Mouse (Mus musculus) ES-E14 (cell line): ENCODE measurements around the gene Kctd17.

Experiments
- HCFC1 ChIP-seq: IDR thresholded peaks from 2 replicates; pipeline ENCODE4 v1.6.1; 2012; ENCODE audit warnings: low read length, inconsistent platforms, borderline replicate concordance; ENCODE audit not compliant: insufficient read depth
- ZC3H11A ChIP-seq: IDR thresholded peaks from 2 replicates; pipeline ENCODE4 v1.6.1; 2012; ENCODE audit warnings: low read depth, mild to moderate bottlenecking, inconsistent platforms, low read length, borderline replicate concordance

GRCm38 (mm10) chr15:78466809-78467208, 38.4 kb downstream of the Kctd17 start:
- TF ChIP-seq ZC3H11A, result no peak
- no peak for TF ChIP-seq HCFC1
